Mouse (Mus musculus) C3H10T1/2 (cell line): ENCODE measurements around the gene Ankfy1. TPM values are rescaled to one million over a fixed set of nuclear protein-coding genes. Genes with fewer than 3 reads are reported as not detected.

Source experiments
- polyA plus RNA-seq, 2 experiments: library from polyadenylated mRNA; unstranded; fragments of >200 nt; fragmentation: generic; extraction: Trizol; gene quantifications; one replicate each; pipeline ENCODE4 v1.2.1; 2012; ENCODE audit warnings: missing spikeins in 2 of 2

The Ankfy1 gene
- 10 to 100 TPM in 1 of 2 experiments, 1 to 10 TPM in 1; 1.8 to 18.4 TPM for polyA plus RNA-seq

DNA sequence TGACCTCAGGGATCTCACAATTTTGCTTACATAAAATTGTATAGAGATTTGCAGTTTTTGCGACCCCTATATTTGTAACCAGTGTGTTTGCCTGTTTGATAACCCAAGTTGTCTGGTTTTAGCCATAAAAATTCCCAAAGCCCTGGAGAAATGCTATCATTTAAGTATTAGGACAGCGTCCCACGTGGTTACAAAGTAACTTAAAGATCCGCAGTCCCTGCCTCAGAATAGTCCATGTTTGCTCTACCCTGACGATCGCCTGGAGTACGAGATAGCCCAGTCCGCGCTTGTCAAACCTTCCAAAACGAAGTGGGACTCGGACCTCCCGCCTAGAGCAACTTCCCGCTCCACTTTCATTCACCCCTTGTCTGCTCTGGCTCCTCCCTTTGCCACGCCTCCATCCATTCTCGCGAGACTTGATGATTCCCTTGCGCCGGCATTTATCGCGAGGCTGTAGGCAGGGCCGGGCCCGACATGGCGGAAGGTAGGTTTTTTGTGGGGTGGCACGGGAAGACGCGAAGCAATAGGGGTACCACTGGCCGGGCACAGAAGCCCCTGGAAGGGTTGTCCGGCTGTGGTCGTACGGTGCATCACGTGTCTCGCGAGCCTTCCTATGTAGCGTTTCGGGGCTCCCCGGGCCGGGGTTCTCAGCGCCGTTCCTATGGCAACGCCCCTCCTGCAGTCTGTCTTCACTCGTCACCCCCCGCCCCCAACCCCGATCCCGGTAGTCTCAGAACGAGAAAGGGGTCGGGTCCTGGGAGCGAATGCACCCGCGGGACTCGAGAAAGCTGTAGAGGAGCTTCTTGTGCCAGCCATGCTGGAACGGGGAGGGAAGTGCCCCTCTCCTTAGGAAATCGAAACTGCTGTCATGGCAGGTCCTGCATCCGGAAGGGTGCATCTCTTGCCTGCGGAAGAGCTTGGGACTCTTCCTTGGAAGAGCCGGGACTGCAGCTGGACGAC, at the start of gene Ankfy1:
Ankfy1 (plus strand) TSS at position 456 of the 960 bp plus-strand sequence.

DNA sequence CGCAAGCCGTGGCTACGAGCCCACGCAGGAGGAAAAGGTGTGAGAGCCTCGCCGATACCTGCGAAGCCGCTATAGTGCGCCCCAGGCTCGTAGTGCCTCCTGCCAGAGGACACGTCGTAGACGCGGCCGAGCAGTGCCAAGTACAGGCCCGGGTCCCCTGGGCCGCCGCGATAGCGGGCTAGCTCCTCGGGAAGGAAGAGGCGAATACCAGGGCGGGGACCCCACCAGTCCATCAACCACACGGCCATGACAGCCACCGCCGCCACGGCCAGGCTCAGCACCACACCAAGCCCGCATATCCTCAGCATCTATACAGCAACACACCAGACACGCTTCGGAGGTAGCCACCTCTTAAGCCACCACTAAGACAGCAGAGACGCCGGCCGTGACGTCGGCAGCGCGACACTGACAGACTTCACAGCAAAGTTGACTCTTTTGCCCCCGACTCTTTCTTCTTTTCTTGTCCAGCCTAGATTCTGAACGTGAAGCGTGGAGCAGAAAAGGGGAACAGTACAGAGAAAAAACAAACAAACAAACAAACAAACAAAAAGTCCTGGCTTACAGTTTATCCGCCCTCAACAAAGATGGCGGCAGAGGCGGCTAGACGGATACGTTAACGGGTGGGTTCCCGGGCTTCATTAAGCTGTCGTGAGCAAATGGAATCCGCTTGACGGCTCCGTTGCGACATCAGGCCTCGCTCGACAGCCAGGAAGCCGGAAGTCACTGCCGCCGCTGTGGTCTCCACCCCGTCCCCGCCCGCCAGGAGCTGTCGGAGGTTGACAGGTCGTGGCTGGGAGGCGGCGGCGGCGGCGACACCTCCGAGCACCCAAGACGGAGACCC, 105.9 kb downstream of the Ankfy1 start, which contains the start of the genes Cyb5d2 and Zzef1:
Cyb5d2 (minus strand) TSS at position 688 of the 841 bp plus-strand sequence.
Zzef1 (plus strand) TSS at position 772 of the 841 bp plus-strand sequence.

Other genes starting within 250 kb of the Ankfy1 start
- 100 to 1,000 TPM in 1 of 2 experiments, 10 to 100 TPM in 1; 97.3 to 256 TPM for gene Mybbp1a, start 248.7 kb upstream of the Ankfy1 start, polyA plus RNA-seq
- gene Spns2, start 200.1 kb upstream of the Ankfy1 start, polyA plus RNA-seq: under 1 TPM; 0.07 to 0.46 TPM
- gene Spns3, start 139.5 kb upstream of the Ankfy1 start, polyA plus RNA-seq: under 1 TPM; 0.22 to 0.59 TPM
- 1 to 10 TPM; 1.1 to 7.1 TPM for gene Ube2g1, start 82.7 kb upstream of the Ankfy1 start, polyA plus RNA-seq
- 1 to 10 TPM; 1.8 to 8.1 TPM for gene Cyb5d2, start 106.1 kb downstream of the Ankfy1 start, polyA plus RNA-seq
- 10 to 100 TPM in 1 of 2 experiments, 1 to 10 TPM in 1; 4.1 to 14.0 TPM for gene Zzef1, start 106.2 kb downstream of the Ankfy1 start, polyA plus RNA-seq